ENCODE assay signal across 8 mouse cellular contexts in the genomic region with DNA sequence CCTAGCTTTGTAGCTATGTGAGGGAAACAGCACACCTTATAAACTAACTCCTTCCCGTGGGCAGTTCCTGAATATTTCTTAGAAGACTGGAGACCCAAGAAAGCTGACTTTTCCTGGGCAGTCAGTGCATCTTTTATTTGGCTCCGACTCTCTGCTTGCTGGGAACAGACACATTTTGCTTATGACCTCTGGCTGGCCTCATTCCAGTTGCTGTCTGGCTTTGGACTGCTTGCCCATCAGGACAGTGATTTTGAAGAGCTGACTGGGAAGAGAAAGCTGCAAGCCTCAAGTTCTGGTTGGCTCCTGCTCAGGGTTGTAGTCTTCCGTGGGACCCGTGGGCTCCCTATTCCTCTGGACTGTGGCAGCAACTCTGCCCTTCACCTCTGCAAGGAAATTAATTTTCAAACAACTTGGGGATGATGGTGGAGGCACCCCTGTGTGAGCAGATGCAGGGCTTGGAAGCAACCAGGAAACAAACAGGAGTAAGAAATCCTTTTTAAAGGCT. TPM values are rescaled to one million over a fixed set of nuclear protein-coding genes. Genes with fewer than 3 reads are reported as not detected.
A peak's percentile ranks its signal among the peaks of the same experiment; 100 is the strongest.
DNase-seq lines count a peak whose midpoint lies in the region; ATAC-seq and TF ChIP-seq lines count a peak whose summit lies in the region.

No protein-coding gene starts in this region.

- no peaks in the 10 kb centered on the region for H3K9me3 ChIP-seq in intestine, embryonic 15.5 days
- H3K9me3 ChIP-seq in intestine, embryonic 16.5 days (ENCODE audit: control insufficient read depth, low read length): no peaks in the 10 kb centered on the region
- no peaks in the 10 kb centered on the region for H3K9me3 ChIP-seq in limb, embryonic 14.5 days (ENCODE audit: control insufficient read depth, low read length)
- no peaks in the 10 kb centered on the region for H3K9me3 ChIP-seq in liver, embryonic 11.5 days (ENCODE audit: control insufficient read depth, low read length)

- no peak for ATAC-seq in intestine, embryonic 15.5 days
- no peak for ATAC-seq in intestine, embryonic 16.5 days
- ATAC-seq in limb, embryonic 14.5 days (ENCODE audit: low FRiP score, low read depth): no peak
- ATAC-seq in liver, embryonic 11.5 days (replicated peaks; ENCODE audit: low FRiP score): no peak

- no peak overlapping the region for H3K27ac ChIP-seq in intestine, embryonic 15.5 days
- H3K27ac ChIP-seq in intestine, embryonic 16.5 days (ENCODE audit: low read length): no peak overlapping the region
- no peak overlapping the region for H3K27ac ChIP-seq in cortical plate, adult 2 months (ENCODE audit: insufficient read depth, low read length)
- H3K27ac ChIP-seq in limb, embryonic 14.5 days (replicated peaks; ENCODE audit: low read depth, low read length): no peak overlapping the region
- no peak overlapping the region for H3K27ac ChIP-seq in liver, embryonic 11.5 days (ENCODE audit: low read depth, low read length)

- H3K4me3 ChIP-seq in intestine, embryonic 15.5 days (replicated peaks): no peak overlapping the region
- no peak overlapping the region for H3K4me3 ChIP-seq in intestine, embryonic 16.5 days (ENCODE audit: low read length)
- H3K4me3 ChIP-seq in cortical plate, adult 2 months (ENCODE audit: insufficient read depth, low read length): peak overlapping the region; percentile 59
- peak overlapping the region; percentile 54; the same call in 1 of the 2 replicates for H3K4me3 ChIP-seq in limb, embryonic 14.5 days (replicated peaks; ENCODE audit: low read length)
- H3K4me3 ChIP-seq in liver, embryonic 11.5 days (ENCODE audit: low read depth, low read length): no peak overlapping the region

- H3K9ac ChIP-seq in intestine, embryonic 15.5 days: no peak overlapping the region
- no peak overlapping the region for H3K9ac ChIP-seq in intestine, embryonic 16.5 days (ENCODE audit: low read depth, low read length)
- H3K9ac ChIP-seq in limb, embryonic 14.5 days (ENCODE audit: low read depth, low read length, severe bottlenecking): no peak overlapping the region
- H3K9ac ChIP-seq in liver, embryonic 11.5 days (ENCODE audit: low read depth, low read length): no peak overlapping the region

- H3K4me1 ChIP-seq in intestine, embryonic 15.5 days (replicated peaks): peaks cover 16% of the 10 kb centered on the region
- peaks cover 18% of the 10 kb centered on the region for H3K4me1 ChIP-seq in intestine, embryonic 16.5 days (ENCODE audit: control insufficient read depth, insufficient read depth, low read length)
- H3K4me1 ChIP-seq in cortical plate, adult 2 months (ENCODE audit: control insufficient read depth, insufficient read depth, low read length): no peaks in the 10 kb centered on the region
- H3K4me1 ChIP-seq in limb, embryonic 14.5 days (ENCODE audit: control insufficient read depth, insufficient read depth, low read length): peaks cover 4% of the 10 kb centered on the region; the same call in 1 of the 2 replicates
- no peaks in the 10 kb centered on the region; the same call in 1 of the 2 replicates for H3K4me1 ChIP-seq in liver, embryonic 11.5 days (replicated peaks; ENCODE audit: control insufficient read depth, insufficient read depth, low read length)

- no peak for TF ChIP-seq POLR2A in cortical plate, adult 2 months (IDR thresholded peaks at IDR 0.05; ENCODE audit: extremely low read depth, insufficient read depth, low read length)
- TF ChIP-seq POLR2A in limb, embryonic 14.5 days (IDR thresholded peaks at IDR 0.05; ENCODE audit: borderline replicate concordance, extremely low read depth, insufficient read depth, insufficient read length): no peak

- peaks cover 44% of the 10 kb centered on the region for H3K27me3 ChIP-seq in intestine, embryonic 15.5 days (replicated peaks)
- H3K27me3 ChIP-seq in intestine, embryonic 16.5 days (replicated peaks; ENCODE audit: control insufficient read depth, insufficient read depth, low read length): peaks cover 46% of the 10 kb centered on the region
- peaks cover 38% of the 10 kb centered on the region for H3K27me3 ChIP-seq in limb, embryonic 14.5 days (ENCODE audit: control insufficient read depth, insufficient read depth, low read length)
- peaks cover 64% of the 10 kb centered on the region for H3K27me3 ChIP-seq in liver, embryonic 11.5 days (replicated peaks; ENCODE audit: control insufficient read depth, insufficient read depth, low read length)

- WGBS in intestine, embryonic 15.5 days: 39% methylated on average over 4 of the region's 4 CpGs
- 34% methylated on average over 4 of the region's 4 CpGs for WGBS in intestine, embryonic 16.5 days
- 43% methylated on average over 4 of the region's 4 CpGs for WGBS in limb, embryonic 14.5 days
- 43% methylated on average over 4 of the region's 4 CpGs for WGBS in liver, embryonic 11.5 days

- DNase-seq in brain, adult 2 months (ENCODE audit: low read depth, low spot score): peak; percentile 25
- DNase-seq in limb, embryonic 14.5 days (ENCODE audit: low spot score): no peak
- no peak for DNase-seq in adrenal gland, adult 18-20 months (ENCODE audit: low spot score in 2 of 2)
- no peak for DNase-seq in gastrocnemius, postnatal 10 days
- DNase-seq in liver, embryonic 11.5 days (ENCODE audit: low spot score): no peak

- no peaks in the 10 kb centered on the region for H3K36me3 ChIP-seq in intestine, embryonic 15.5 days
- no peaks in the 10 kb centered on the region for H3K36me3 ChIP-seq in intestine, embryonic 16.5 days (ENCODE audit: control insufficient read depth, insufficient read depth, low read length)
- no peaks in the 10 kb centered on the region for H3K36me3 ChIP-seq in limb, embryonic 14.5 days (ENCODE audit: control insufficient read depth, insufficient read depth, low read length)
- no peaks in the 10 kb centered on the region for H3K36me3 ChIP-seq in liver, embryonic 11.5 days (ENCODE audit: control insufficient read depth, insufficient read depth, low read length)

- no peak for TF ChIP-seq CTCF in cortical plate, adult 2 months (IDR thresholded peaks at IDR 0.05; ENCODE audit: extremely low read depth, insufficient read depth, low read length)

- H3K4me2 ChIP-seq in intestine, embryonic 15.5 days (replicated peaks): peak overlapping the region; percentile 99
- no peak overlapping the region for H3K4me2 ChIP-seq in intestine, embryonic 16.5 days (ENCODE audit: low read depth, low read length)
- H3K4me2 ChIP-seq in limb, embryonic 14.5 days (replicated peaks; ENCODE audit: low read depth, low read length, severe bottlenecking): 0 out of 2 replicates have a peak overlapping the region, but pooled peaks have one; percentile 100
- H3K4me2 ChIP-seq in liver, embryonic 11.5 days: no peak overlapping the region

RNA-seq across cellular contexts. Expression of a gene that starts 1.7 kb away (rescaled TPM):
- polyA plus RNA-seq in intestine, embryonic 15.5 days (2015; fragmentation: Nextera tagmentation; extraction: Ambion mirVana): 0.10 and 0.11 TPM in 2 replicates
- polyA plus RNA-seq in intestine, embryonic 16.5 days (2015; fragmentation: Nextera tagmentation; extraction: Ambion mirVana): 0.10 and 0.20 TPM in 2 replicates
- polyA plus RNA-seq in cortical plate, adult 2 months (2012; rRNA removed): 7.8 and 7.9 TPM in 2 replicates
- polyA plus RNA-seq in limb, embryonic 14.5 days (2012; rRNA removed): 0.09 TPM in 2 replicates
- 0.08 and 0.10 TPM in 2 replicates for polyA plus RNA-seq in limb, embryonic 14.5 days (2014; fragmentation: Nextera tagmentation; extraction: Ambion mirVana)
- total RNA-seq in adrenal gland, adult 18-20 months (2021): under 1 TPM; 0.38 to 0.76 TPM
- under 1 TPM in 1 of 2 experiments, not detected in 1; 0.07 TPM for total RNA-seq in gastrocnemius, postnatal 10 days (2021)
- polyA plus RNA-seq in liver, embryonic 11.5 days (2014; fragmentation: Nextera tagmentation; extraction: Ambion mirVana): 0.04 TPM in 1 of 2 replicates, not detected in the other

RNA-seq across cellular contexts. Expression of a gene that starts 56.4 kb away (rescaled TPM):
- polyA plus RNA-seq in intestine, embryonic 15.5 days (2015; fragmentation: Nextera tagmentation; extraction: Ambion mirVana): 0.14 TPM in 1 of 2 replicates, not detected in the other
- polyA plus RNA-seq in intestine, embryonic 16.5 days (2015; fragmentation: Nextera tagmentation; extraction: Ambion mirVana): not detected in 2 replicates
- 9.9 and 11.7 TPM in 2 replicates for polyA plus RNA-seq in cortical plate, adult 2 months (2012; rRNA removed)
- polyA plus RNA-seq in limb, embryonic 14.5 days (2012; rRNA removed): 4.2 and 4.6 TPM in 2 replicates
- polyA plus RNA-seq in limb, embryonic 14.5 days (2014; fragmentation: Nextera tagmentation; extraction: Ambion mirVana): 0.22 and 0.43 TPM in 2 replicates
- total RNA-seq in adrenal gland, adult 18-20 months (2021): 1 to 10 TPM; 3.7 to 6.9 TPM
- total RNA-seq in gastrocnemius, postnatal 10 days (2021): 1 to 10 TPM; 3.0 to 3.4 TPM
- 0.19 TPM in 1 of 2 replicates, not detected in the other for polyA plus RNA-seq in liver, embryonic 11.5 days (2014; fragmentation: Nextera tagmentation; extraction: Ambion mirVana)

Comparison
In these comparisons a context has a peak if more than half of its experiments do, and no peak if none do; other contexts are left out.
1. H3K4me2 ChIP-seq: peak in intestine, embryonic 15.5 days (single experiment) and limb, embryonic 14.5 days (single experiment); none in intestine, embryonic 16.5 days (single experiment) and liver, embryonic 11.5 days (single experiment).
2. H3K4me3 ChIP-seq: peak in cortical plate, adult 2 months (single experiment) and limb, embryonic 14.5 days (single experiment); none in intestine, embryonic 15.5 days (single experiment), intestine, embryonic 16.5 days (single experiment) and liver, embryonic 11.5 days (single experiment).